26 mouse cellular contexts compared by ENCODE assay signal in genomic region chr1:85749829-85750228, GRCm38 (mm10). TPM values are rescaled to one million over a fixed set of nuclear protein-coding genes. Genes with fewer than 3 reads are reported as not detected.
DNase-seq lines count a peak whose midpoint lies in the region; TF ChIP-seq lines count a peak whose summit lies in the region.
"Had no signal": no experiment of that assay in that cellular context is flagged by ENCODE, and none has a peak within 500 bp of the region (broad histone marks: within the 10 kb centered on the region; RNA-seq: fewer than 3 reads in every experiment).

No protein-coding gene starts in this region.

- H3K27me3 ChIP-seq in kidney, adult 2 months (replicated peaks; ENCODE audit: control insufficient read depth, insufficient read depth, low read length): no peaks in the 10 kb centered on the region
- H3K27me3 ChIP-seq: embryonic facial prominence, embryonic 15.5 days; heart, embryonic 13.5 days; limb, embryonic 13.5 days; liver, embryonic 13.5 days; midbrain, embryonic 15.5 days; neural tube, embryonic 13.5 days had no signal

- no peak overlapping the region for H3K4me3 ChIP-seq in kidney, adult 2 months (ENCODE audit: insufficient read depth, low read depth, low read length)
- H3K4me3 ChIP-seq in bone marrow macrophage, adult 2 months (ENCODE audit: insufficient read depth, low read length): no peak overlapping the region
- H3K4me3 ChIP-seq: embryonic facial prominence, embryonic 15.5 days; heart, embryonic 13.5 days; limb, embryonic 13.5 days; liver, embryonic 13.5 days; midbrain, embryonic 15.5 days; myocyte; neural tube, embryonic 13.5 days had no signal

- H3K36me3 ChIP-seq in kidney, adult 2 months (ENCODE audit: control insufficient read depth, insufficient read depth, low read length): no peaks in the 10 kb centered on the region
- H3K36me3 ChIP-seq: embryonic facial prominence, embryonic 15.5 days; heart, embryonic 13.5 days; limb, embryonic 13.5 days; liver, embryonic 13.5 days; midbrain, embryonic 15.5 days; neural tube, embryonic 13.5 days had no signal

- peak; percentile 51 for DNase-seq in adrenal gland, postnatal 14 days
- DNase-seq in adrenal gland, adult (ENCODE audit: inconsistent age in 2 of 2, low spot score in 1 of 2): no peak
- peak; percentile 9 for DNase-seq in kidney, adult 2 months
- DNase-seq in kidney, postnatal 10 days: no peak
- DNase-seq in 416B (ENCODE audit: low read depth): peak; percentile 51
- DNase-seq in lung, postnatal 25 days (ENCODE audit: low spot score): no peak
- no peak for DNase-seq in urinary bladder, postnatal 4 days (ENCODE audit: low spot score in 2 of 2)
- DNase-seq: cerebellum, adult 8-10 months; gastrocnemius, postnatal 14 days; heart, adult 18-20 months; heart, postnatal 14 days; kidney, postnatal 36 days; layer of hippocampus, postnatal 36 days; liver, embryonic 13.5 days; lung, embryonic 14.5 days; lung, postnatal 36 days; right cerebral cortex, adult 18-20 months had no signal

- no peak for TF ChIP-seq CTCF in kidney, adult 2 months (conservative IDR thresholded peaks at IDR 0.05; ENCODE audit: insufficient read depth, insufficient read length, low read depth, low read length)
- TF ChIP-seq CTCF in bone marrow macrophage, adult 2 months (IDR thresholded peaks at IDR 0.05; ENCODE audit: low read depth, low read length): no peak

- 96% methylated on average over 2 of the region's 2 CpGs for WGBS in kidney, adult 2 months

- TF ChIP-seq POLR2A in kidney, adult 2 months (IDR thresholded peaks at IDR 0.05; ENCODE audit: low read depth, low read length): no peak
- no peak for TF ChIP-seq POLR2A in bone marrow macrophage, adult 2 months (IDR thresholded peaks at IDR 0.05; ENCODE audit: borderline replicate concordance, low read depth, low read length)

- no peaks in the 10 kb centered on the region for H3K4me1 ChIP-seq in kidney, adult 2 months (ENCODE audit: control insufficient read depth, insufficient read depth, low read length)
- peaks cover 50% of the 10 kb centered on the region for H3K4me1 ChIP-seq in bone marrow macrophage, adult 2 months (ENCODE audit: control insufficient read depth, insufficient read depth, low read length)
- H3K4me1 ChIP-seq: limb, embryonic 13.5 days; midbrain, embryonic 15.5 days; neural tube, embryonic 13.5 days had no signal

- no peak overlapping the region for H3K27ac ChIP-seq in kidney, adult 2 months (ENCODE audit: insufficient read depth, low read depth, low read length)
- H3K27ac ChIP-seq in bone marrow macrophage, adult 2 months (ENCODE audit: insufficient read depth, low read depth, low read length): 0 out of 2 replicates have a peak overlapping the region, but pooled peaks have one; percentile 74
- H3K27ac ChIP-seq: embryonic facial prominence, embryonic 15.5 days; heart, embryonic 13.5 days; hindbrain, embryonic 14.5 days; limb, embryonic 13.5 days; liver, embryonic 13.5 days; midbrain, embryonic 15.5 days; neural tube, embryonic 13.5 days; stomach, postnatal 0 days had no signal

RNA-seq across cellular contexts. Expression of gene A630001G21Rik, which starts 28.6 kb away (rescaled TPM):
- total RNA-seq in adrenal gland, postnatal 14 days (2021): 0.59 and 3.8 TPM in 2 replicates
- 1.2 and 2.5 TPM in 2 replicates for polyA plus RNA-seq in kidney, adult 2 months (2012; rRNA removed)
- polyA plus RNA-seq in bone marrow macrophage, adult 2 months (2012; ENCODE audit: insufficient read depth, insufficient read length, missing spikeins): 110 and 111 TPM in 2 replicates

RNA-seq across cellular contexts. Expression of gene Cab39, which starts 43.4 kb away (rescaled TPM):
- 115 and 132 TPM in 2 replicates for total RNA-seq in adrenal gland, postnatal 14 days (2021)
- polyA plus RNA-seq in kidney, adult 2 months (2012; rRNA removed): 38.1 and 41.8 TPM in 2 replicates
- polyA plus RNA-seq in bone marrow macrophage, adult 2 months (2012; ENCODE audit: insufficient read depth, insufficient read length, missing spikeins): 110 and 119 TPM in 2 replicates

Comparison
In these comparisons a context has a peak if more than half of its experiments do, and no peak if none do; other contexts are left out.
1. DNase-seq: peak in adrenal gland, postnatal 14 days (single experiment), kidney, adult 2 months (single experiment) and 416B (single experiment); none in adrenal gland, adult (0 of 2), kidney, postnatal 10 days (single experiment), lung, postnatal 25 days (single experiment) and urinary bladder, postnatal 4 days (0 of 2).
2. RNA of gene A630001G21Rik, which starts 28.6 kb away (polyA plus RNA-seq): 110 to 111 TPM in bone marrow macrophage, adult 2 months; 1.2 to 2.5 TPM in kidney, adult 2 months; every median in the first group is over 10 times any median in the second.